Mouse (Mus musculus): ENCODE data around the gene Ccl27b. TPM values are rescaled to one million over a fixed set of nuclear protein-coding genes. Genes with fewer than 3 reads are reported as not detected.
"Not testable (repeated sequence)": the region's sequence is repeated elsewhere in the genome, so short reads cannot be mapped to it uniquely, and the experiment has no call there.

The Ccl27b gene
- total RNA-seq (2021) = 10 to 100 TPM in 1 of 2 experiments, 1 to 10 TPM in 1; 4.2 to 11.3 TPM

- DNase-seq (ENCODE audit: extremely low spot score in 1 of 2, low spot score in 2 of 2); intact Hi-C loops (cut with DNase I): not testable (repeated sequence)
Observed at GRCm38 (mm10) chr4:42654951-42655350, at the start of gene Ccl27b. Gene Ccl27b, plus strand, starts transcription at chr4:42655251.

GRCm38 (mm10) chr4:42611895-42612294, 43.2 kb upstream of the Ccl27b start, which contains the start of gene Gm10591:
Gene Gm10591, plus strand, starts transcription at chr4:42612195.
- intact Hi-C loops (cut with DNase I); DNase-seq (ENCODE audit: extremely low spot score in 1 of 2, low spot score in 2 of 2): not testable (repeated sequence)

GRCm38 (mm10) chr4:42629419-42629818, 25.6 kb upstream of the Ccl27b start, which contains the start of gene Gm2564:
Gene Gm2564, plus strand, starts transcription at chr4:42629719.
- intact Hi-C loops (cut with DNase I); DNase-seq (ENCODE audit: extremely low spot score in 1 of 2, low spot score in 2 of 2): not testable (repeated sequence)

GRCm38 (mm10) chr4:42661793-42662192, 6.7 kb downstream of the Ccl27b start, which contains the start of gene Il11ra2:
Gene Il11ra2, minus strand, starts transcription at chr4:42661893.
- intact Hi-C loops (cut with DNase I); DNase-seq (ENCODE audit: extremely low spot score in 1 of 2, low spot score in 2 of 2): not testable (repeated sequence)

- intact Hi-C loops (cut with DNase I); DNase-seq (ENCODE audit: extremely low spot score in 1 of 2, low spot score in 2 of 2): not testable (repeated sequence)
Observed at GRCm38 (mm10) chr4:42675415-42675814, 20.4 kb downstream of the Ccl27b start.

- intact Hi-C loops (cut with DNase I); DNase-seq (ENCODE audit: extremely low spot score in 1 of 2, low spot score in 2 of 2): not testable (repeated sequence)
Observed at GRCm38 (mm10) chr4:42679365-42679764, 24.3 kb downstream of the Ccl27b start.

GRCm38 (mm10) chr4:42680374-42681356, 25.6 kb downstream of the Ccl27b start:
- DNase-seq (ENCODE audit: extremely low spot score in 1 of 2, low spot score in 2 of 2); intact Hi-C loops (cut with DNase I): not testable (repeated sequence)

GRCm38 (mm10) chr4:42681473-42682182, 26.6 kb downstream of the Ccl27b start:
- DNase-seq (ENCODE audit: extremely low spot score in 1 of 2, low spot score in 2 of 2); intact Hi-C loops (cut with DNase I): not testable (repeated sequence)

GRCm38 (mm10) chr4:42682183-42682524, 27.1 kb downstream of the Ccl27b start:
- DNase-seq (ENCODE audit: extremely low spot score in 1 of 2, low spot score in 2 of 2); intact Hi-C loops (cut with DNase I): not testable (repeated sequence)

Other genes with a start within 250 kb of the Ccl27b start
- not detected for gene Gm21586, start 215.9 kb upstream of the Ccl27b start, total RNA-seq (2021)
- gene Gm2163, start 188.5 kb upstream of the Ccl27b start, total RNA-seq (2021) = 1 to 10 TPM; 5.1 to 6.0 TPM
- gene Fam205a2, start 127.1 kb upstream of the Ccl27b start, total RNA-seq (2021) = 1 to 10 TPM in 1 of 2 experiments, not detected in 1; 1.4 TPM
- gene Gm10591, start 43.1 kb upstream of the Ccl27b start, total RNA-seq (2021) = not detected
- gene Gm2564, start 25.5 kb upstream of the Ccl27b start, total RNA-seq (2021) = 10 to 100 TPM; 10.2 to 11.6 TPM
- not detected for gene Il11ra2, start 6.6 kb downstream of the Ccl27b start, total RNA-seq (2021)
- 1 to 10 TPM; 1.3 to 2.6 TPM for gene 4930578G10Rik, start 80.3 kb downstream of the Ccl27b start, total RNA-seq (2021)
- gene Ccl19, start 101.3 kb downstream of the Ccl27b start, total RNA-seq (2021) = 1 to 10 TPM in 1 of 2 experiments, under 1 TPM in 1; 0.90 to 1.2 TPM
- not detected for gene Ccl21a, start 118.7 kb downstream of the Ccl27b start, total RNA-seq (2021)
- gene Fam205a1, start 198.6 kb downstream of the Ccl27b start, total RNA-seq (2021) = under 1 TPM in 1 of 2 experiments, not detected in 1; 0.34 TPM
- gene Gm12394, start 201.5 kb downstream of the Ccl27b start, total RNA-seq (2021) = 1 to 10 TPM; 2.4 to 2.5 TPM
- gene Fam205c, start 219.0 kb downstream of the Ccl27b start, total RNA-seq (2021) = 1 to 10 TPM; 1.2 to 1.4 TPM